Mouse (Mus musculus): ENCODE results near the gene Sugct.

DNA sequence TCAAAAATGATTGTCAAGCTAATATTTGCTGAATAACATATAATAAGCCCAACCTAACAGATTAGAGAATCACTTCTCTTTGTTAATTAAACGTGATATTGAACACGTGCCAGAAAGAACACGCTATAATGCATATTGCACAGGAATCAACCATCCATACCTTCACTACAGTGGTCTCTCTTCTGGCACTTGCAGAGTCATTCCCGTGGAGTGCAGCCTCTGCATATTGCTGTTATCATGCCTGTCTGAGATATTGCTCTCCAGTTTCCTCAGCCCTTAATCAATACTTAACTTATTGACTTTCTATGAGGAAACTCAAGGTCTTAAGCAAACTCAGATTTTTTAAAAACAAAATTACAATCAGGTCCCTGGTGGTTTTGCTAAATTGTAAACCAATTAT, 761.8 kb downstream of the Sugct start:
- TF ChIP-seq CHD2 (IDR thresholded peaks at IDR 0.05; ENCODE audit: low read depth, low read length), result no peak
- no peak for TF ChIP-seq ZC3H11A (IDR thresholded peaks at IDR 0.05; ENCODE audit: borderline replicate concordance, low read depth, low read length)
- no peak for TF ChIP-seq HCFC1 (IDR thresholded peaks at IDR 0.05; ENCODE audit: borderline replicate concordance, insufficient read depth, low read length)
- TF ChIP-seq MAFK (IDR thresholded peaks at IDR 0.05; ENCODE audit: insufficient read depth, low read depth, low read length), result no peak
